In genomic region chr12:101105571-101105970, GRCm38 (mm10) we compare ENCODE assay signal across 22 mouse cellular contexts. TPM values are rescaled to one million over a fixed set of nuclear protein-coding genes. Genes with fewer than 3 reads are reported as not detected.
A peak's percentile ranks its signal among the peaks of the same experiment; 100 is the strongest.
DNase-seq lines count a peak whose midpoint lies in the region; ATAC-seq and TF ChIP-seq lines count a peak whose summit lies in the region.
"Had no signal": no experiment of that assay in that cellular context is flagged by ENCODE, and none has a peak within 500 bp of the region (broad histone marks: within the 10 kb centered on the region; RNA-seq: fewer than 3 reads in every experiment).

No protein-coding gene starts in this region.

- ATAC-seq in limb, embryonic 12.5 days (ENCODE audit: insufficient number of reproducible peaks, insufficient read depth, low FRiP score, low TSS enrichment, low read depth), result no peak
- ATAC-seq in limb, embryonic 13.5 days (ENCODE audit: low FRiP score, low read depth), result no peak
- ATAC-seq: CD4-positive, CD25-positive, alpha-beta regulatory T cell, adult 4 months; forebrain, embryonic 14.5 days; hindbrain, postnatal 0 days; inflammation-experienced regulatory T-cells, adult 6 months; intestine, embryonic 16.5 days had no signal

- no peak for DNase-seq in limb, embryonic 10.5 days (ENCODE audit: low spot score)
- no peak for DNase-seq in ES-E14 (ENCODE audit: low read depth, low spot score)
- no peak for DNase-seq in kidney, postnatal 36 days
- DNase-seq in layer of hippocampus, adult 18-20 months (ENCODE audit: low spot score in 2 of 2), result no peak
- DNase-seq: adrenal gland, postnatal 10 days; adrenal gland, postnatal 36 days; cerebellum, adult 11 months; cerebellum, adult 2 months; cerebellum, adult 9-11 months; cerebellum, postnatal 25 days; gastrocnemius, postnatal 25 days; heart, adult 18-20 months had no signal

- WGBS in limb, embryonic 12.5 days, result 36% methylated on average over 5 of the region's 5 CpGs
- 38% methylated on average over 5 of the region's 5 CpGs for WGBS in limb, embryonic 10.5 days
- 24% methylated on average over 5 of the region's 5 CpGs for WGBS in limb, embryonic 13.5 days

- peaks cover 12% of the 10 kb centered on the region; the same call in 1 of the 2 replicates for H3K4me1 ChIP-seq in limb, embryonic 12.5 days (replicated peaks)
- H3K4me1 ChIP-seq in limb, embryonic 10.5 days, result peaks cover 8% of the 10 kb centered on the region; the same call in 1 of the 2 replicates
- peaks cover 0 to 9% of the 10 kb centered on the region in 2 experiments; a peak in 3 of 4 replicates for H3K4me1 ChIP-seq in ES-E14 (ENCODE audit: control insufficient read depth in 2 of 2, insufficient read depth in 2 of 2, low read length in 2 of 2, poor library complexity in 1 of 2)
- H3K4me1 ChIP-seq in limb, embryonic 13.5 days, result no peaks in the 10 kb centered on the region
- H3K4me1 ChIP-seq: embryonic facial prominence, embryonic 12.5 days; embryonic facial prominence, embryonic 15.5 days had no signal

- H3K27me3 ChIP-seq in limb, embryonic 12.5 days, result no peaks in the 10 kb centered on the region
- no peaks in the 10 kb centered on the region for H3K27me3 ChIP-seq in limb, embryonic 10.5 days (ENCODE audit: low read depth, poor library complexity, severe bottlenecking)
- no peaks in the 10 kb centered on the region for H3K27me3 ChIP-seq in limb, embryonic 13.5 days
- H3K27me3 ChIP-seq: embryonic facial prominence, embryonic 12.5 days; embryonic facial prominence, embryonic 15.5 days had no signal

- in situ Hi-C loops in ES-E14 (cut with MboI; ENCODE audit: low sequenced_read_pairs in 2 of 2, unreplicated experiment in 2 of 2), result loop anchor here in 1 of 2 experiments (25.0 kb wide), 1 partner anchor 257 kb away; no protein-coding TSS in a partner anchor

- no peak overlapping the region for H3K4me3 ChIP-seq in limb, embryonic 12.5 days (replicated peaks)
- H3K4me3 ChIP-seq in limb, embryonic 10.5 days, result no peak overlapping the region
- H3K4me3 ChIP-seq in ES-E14 (ENCODE audit: insufficient read depth in 1 of 2, low read depth in 1 of 2, low read length in 2 of 2, poor library complexity in 1 of 2, severe bottlenecking in 1 of 2), result 0 out of 4 replicates have a peak overlapping the region, but pooled peaks of 1 of the 2 experiments have one; percentile 38
- H3K4me3 ChIP-seq in limb, embryonic 13.5 days, result no peak overlapping the region
- H3K4me3 ChIP-seq: embryonic facial prominence, embryonic 12.5 days; embryonic facial prominence, embryonic 15.5 days had no signal

- H3K4me2 ChIP-seq in limb, embryonic 12.5 days, result peak overlapping the region; percentile 26
- H3K4me2 ChIP-seq in limb, embryonic 13.5 days (replicated peaks), result 0 out of 2 replicates have a peak overlapping the region, but pooled peaks have one; percentile 25
- H3K4me2 ChIP-seq: embryonic facial prominence, embryonic 12.5 days; embryonic facial prominence, embryonic 15.5 days; hindbrain, embryonic 14.5 days had no signal

- H3K27ac ChIP-seq in limb, embryonic 12.5 days, result no peak overlapping the region
- H3K27ac ChIP-seq in limb, embryonic 10.5 days, result no peak overlapping the region
- H3K27ac ChIP-seq in ES-E14 (ENCODE audit: insufficient read depth, low read depth, low read length, poor library complexity, severe bottlenecking), result no peak overlapping the region
- H3K27ac ChIP-seq in limb, embryonic 13.5 days, result no peak overlapping the region
- H3K27ac ChIP-seq: embryonic facial prominence, embryonic 12.5 days; embryonic facial prominence, embryonic 15.5 days; hindbrain, embryonic 14.5 days; hindbrain, postnatal 0 days had no signal

- no peaks in the 10 kb centered on the region for H3K36me3 ChIP-seq in limb, embryonic 12.5 days
- H3K36me3 ChIP-seq in limb, embryonic 10.5 days, result no peaks in the 10 kb centered on the region
- no peaks in the 10 kb centered on the region for H3K36me3 ChIP-seq in ES-E14 (ENCODE audit: control insufficient read depth, insufficient read depth, low read length, poor library complexity, severe bottlenecking)
- no peaks in the 10 kb centered on the region for H3K36me3 ChIP-seq in limb, embryonic 13.5 days
- H3K36me3 ChIP-seq: embryonic facial prominence, embryonic 12.5 days; embryonic facial prominence, embryonic 15.5 days had no signal

- no peak overlapping the region for H3K9ac ChIP-seq in limb, embryonic 12.5 days (replicated peaks)
- H3K9ac ChIP-seq in ES-E14 (ENCODE audit: insufficient read depth, low read depth, low read length, poor library complexity, severe bottlenecking), result peak overlapping the region; percentile 22; the same call in 1 of the 2 replicates
- H3K9ac ChIP-seq in limb, embryonic 13.5 days, result no peak overlapping the region
- H3K9ac ChIP-seq: embryonic facial prominence, embryonic 12.5 days; embryonic facial prominence, embryonic 15.5 days; hindbrain, embryonic 14.5 days had no signal

- H3K9me3 ChIP-seq in limb, embryonic 12.5 days, result no peaks in the 10 kb centered on the region
- H3K9me3 ChIP-seq in limb, embryonic 10.5 days (replicated peaks), result no peaks in the 10 kb centered on the region
- H3K9me3 ChIP-seq in ES-E14 (ENCODE audit: control insufficient read depth, insufficient read depth, low read depth, low read length), result no peaks in the 10 kb centered on the region
- no peaks in the 10 kb centered on the region; the same call in 1 of the 2 replicates for H3K9me3 ChIP-seq in limb, embryonic 13.5 days
- H3K9me3 ChIP-seq: embryonic facial prominence, embryonic 12.5 days; embryonic facial prominence, embryonic 15.5 days had no signal

TF ChIP-seq in ES-E14, 5 proteins besides CTCF, POLR2A, EP300 and RAD21:
- TF ChIP-seq CHD2 (IDR thresholded peaks at IDR 0.05; ENCODE audit: low read depth, low read length) (no peak), MAFK (IDR thresholded peaks at IDR 0.05; ENCODE audit: insufficient read depth, low read depth, low read length) (no peak), ZC3H11A (IDR thresholded peaks at IDR 0.05; ENCODE audit: borderline replicate concordance, low read depth, low read length) (no peak), ZNF384 (IDR thresholded peaks at IDR 0.05; ENCODE audit: low read depth, low read length) (no peak), HCFC1 (IDR thresholded peaks at IDR 0.05; ENCODE audit: borderline replicate concordance, insufficient read depth, low read length) (no peak)

RNA-seq across cellular contexts. Expression of gene Ppp4r3a, which starts 22.1 kb away (rescaled TPM):
- 67.9 and 76.3 TPM in 2 replicates for polyA plus RNA-seq in limb, embryonic 12.5 days (2016; fragmentation: Nextera tagmentation; extraction: Ambion mirVana)
- polyA plus RNA-seq in limb, embryonic 10.5 days (2016; fragmentation: Nextera tagmentation; extraction: Ambion mirVana), result 59.1 and 63.1 TPM in 2 replicates
- 78.8 and 87.1 TPM in 2 replicates for total RNA-seq in ES-E14 (2012; rRNA removed)
- polyA plus RNA-seq in limb, embryonic 13.5 days (2015; fragmentation: Nextera tagmentation; extraction: Ambion mirVana), result 36.6 and 39.3 TPM in 2 replicates
- 10 to 100 TPM; 39.7 to 42.1 TPM for total RNA-seq in layer of hippocampus, adult 18-20 months (2021)
